Mouse (Mus musculus) forebrain, embryonic 10.5 days (tissue): ENCODE results near the gene Eva1c. TPM values are rescaled to one million over a fixed set of nuclear protein-coding genes. Genes with fewer than 3 reads are reported as not detected.

Experiments
- DNase-seq: peaks from one replicate; pipeline ENCODE4 v3.0.0-alpha.2; 2017; ENCODE audit warnings: low spot score; ENCODE audit errors: extremely low spot score
- H3K27ac ChIP-seq: fragments of 300-500 bp; sonication (generic); 2 replicates; pipeline ENCODE4 v1.5.1; 2016; ENCODE audit warnings: mild to moderate bottlenecking
- H3K27me3 ChIP-seq: fragments of 300-500 bp; sonication (generic); 2 replicates; pipeline ENCODE4 v1.6.1; 2016; ENCODE audit warnings: mild to moderate bottlenecking; ENCODE audit not compliant: poor library complexity, severe bottlenecking
- H3K36me3 ChIP-seq: fragments of 300-500 bp; sonication (generic); replicated peaks from 2 replicates; pipeline ENCODE4 v1.6.1; 2016; ENCODE audit warnings: mild to moderate bottlenecking, moderate library complexity
- H3K4me1 ChIP-seq: fragments of 300-500 bp; sonication (generic); 2 replicates; pipeline ENCODE4 v1.6.1; 2016
- H3K4me3 ChIP-seq: fragments of 300-500 bp; sonication (generic); 2 replicates; pipeline ENCODE4 v1.5.1; 2016; ENCODE audit warnings: mild to moderate bottlenecking, moderate library complexity
- H3K9me3 ChIP-seq: fragments of 300-500 bp; sonication (generic); 2 replicates; pipeline ENCODE4 v1.6.1; 2016; ENCODE audit warnings: mild to moderate bottlenecking, moderate library complexity
- WGBS: fragments of 180-500 bp; shearing (Covaris S2); methylation state at CpG from one replicate; pipeline ENCODE4 v1.1.7; 2016; 5-methylcytosine and 5-hydroxymethylcytosine counted together
- polyA plus RNA-seq: library from polyadenylated mRNA; unstranded; fragments of >200 nt; fragmentation: Nextera tagmentation; extraction: Ambion mirVana; gene quantifications from 2 replicates; pipeline ENCODE4 v1.2.1, GENCODE M21; 2016

The Eva1c gene
- polyA plus RNA-seq, 1 experiment from 2014 or later: 0.48 TPM

- Histone ChIP-seq H3K27ac (no peak overlapping the region), H3K27me3 (no peaks in the 10 kb centered on the region), H3K9me3 (no peaks in the 10 kb centered on the region), H3K4me1 (peaks cover 3% of the 10 kb centered on the region; the same call in 1 of the 2 replicates), H3K4me3 (no peak overlapping the region), H3K36me3 (no peaks in the 10 kb centered on the region)
- no peak for DNase-seq
- WGBS: 79% methylated on average over 8 of the region's 8 CpGs
Measured at GRCm38 (mm10) chr16:90882501-90882977, 56.0 kb downstream of the Eva1c start.

- Histone ChIP-seq H3K4me1 (peaks cover 3% of the 10 kb centered on the region; the same call in 1 of the 2 replicates), H3K9me3 (peaks cover 5% of the 10 kb centered on the region; the same call in 1 of the 2 replicates), H3K27ac (no peak overlapping the region), H3K36me3 (no peaks in the 10 kb centered on the region), H3K4me3 (no peak overlapping the region), H3K27me3 (no peaks in the 10 kb centered on the region)
- no peak for DNase-seq
- WGBS: 79% methylated on average over 2 of the region's 2 CpGs
Measured at GRCm38 (mm10) chr16:90885351-90885750, 58.8 kb downstream of the Eva1c start.

GRCm38 (mm10) chr16:90885781-90886565, 59.5 kb downstream of the Eva1c start:
- DNase-seq: no peak
- H3K9me3 ChIP-seq: peaks cover 5% of the 10 kb centered on the region; the same call in 1 of the 2 replicates
- H3K4me1 ChIP-seq: peaks cover 3% of the 10 kb centered on the region; the same call in 1 of the 2 replicates
- no peaks in the 10 kb centered on the region for H3K36me3 ChIP-seq
- H3K27ac ChIP-seq: no peak overlapping the region
- no peak overlapping the region for H3K4me3 ChIP-seq
- WGBS: 87% methylated on average over 9 of the region's 9 CpGs
- H3K27me3 ChIP-seq: no peaks in the 10 kb centered on the region

- H3K4me1 ChIP-seq: peaks cover 14% of the 10 kb centered on the region; the same call in 1 of the 2 replicates
- peaks cover 5% of the 10 kb centered on the region; the same call in 1 of the 2 replicates for H3K9me3 ChIP-seq
- WGBS: 89% methylated on average over 9 of the region's 9 CpGs
- no peaks in the 10 kb centered on the region for H3K27me3 ChIP-seq
- H3K27ac ChIP-seq: no peak overlapping the region
- H3K36me3 ChIP-seq: no peaks in the 10 kb centered on the region
- DNase-seq: no peak
- no peak overlapping the region for H3K4me3 ChIP-seq
Measured at GRCm38 (mm10) chr16:90890683-90891082, 64.2 kb downstream of the Eva1c start.

- Histone ChIP-seq H3K9me3 (peaks cover 5% of the 10 kb centered on the region; the same call in 1 of the 2 replicates), H3K4me1 (peaks cover 11% of the 10 kb centered on the region; the same call in 1 of the 2 replicates), H3K36me3 (no peaks in the 10 kb centered on the region), H3K27me3 (no peaks in the 10 kb centered on the region), H3K4me3 (no peak overlapping the region), H3K27ac (no peak overlapping the region)
- WGBS: 80% methylated on average over 14 of the region's 14 CpGs
- no peak for DNase-seq
Measured at GRCm38 (mm10) chr16:90891601-90892000, 65.1 kb downstream of the Eva1c start.

- no peak for DNase-seq
- Histone ChIP-seq H3K4me1 (peaks cover 11% of the 10 kb centered on the region; the same call in 1 of the 2 replicates), H3K27me3 (no peaks in the 10 kb centered on the region), H3K4me3 (no peak overlapping the region), H3K9me3 (peaks cover 5% of the 10 kb centered on the region; the same call in 1 of the 2 replicates), H3K36me3 (no peaks in the 10 kb centered on the region), H3K27ac (no peak overlapping the region)
- 89% methylated on average over 8 of the region's 8 CpGs for WGBS
Measured at GRCm38 (mm10) chr16:90892081-90892480, 65.6 kb downstream of the Eva1c start.

- Histone ChIP-seq H3K36me3 (no peaks in the 10 kb centered on the region), H3K9me3 (peaks cover under 1% of the 10 kb centered on the region; the same call in 1 of the 2 replicates), H3K4me1 (peaks cover 11% of the 10 kb centered on the region; the same call in 1 of the 2 replicates), H3K27ac (no peak overlapping the region), H3K27me3 (no peaks in the 10 kb centered on the region), H3K4me3 (no peak overlapping the region)
- no peak for DNase-seq
- WGBS: 87% methylated on average over 7 of the region's 7 CpGs
Measured at GRCm38 (mm10) chr16:90893019-90893418, 66.5 kb downstream of the Eva1c start.

- 80% methylated on average over 9 of the region's 9 CpGs for WGBS
- Histone ChIP-seq H3K4me1 (peaks cover 11% of the 10 kb centered on the region; the same call in 1 of the 2 replicates), H3K27me3 (no peaks in the 10 kb centered on the region), H3K4me3 (no peak overlapping the region), H3K9me3 (no peaks in the 10 kb centered on the region), H3K36me3 (no peaks in the 10 kb centered on the region), H3K27ac (no peak overlapping the region)
- no peak for DNase-seq
Measured at GRCm38 (mm10) chr16:90893792-90894191, 67.3 kb downstream of the Eva1c start.

GRCm38 (mm10) chr16:90897651-90898050, 71.1 kb downstream of the Eva1c start:
- H3K4me1 ChIP-seq: 0 out of 2 replicates have a peak, but pooled peaks cover 4% of the 10 kb centered on the region
- no peaks in the 10 kb centered on the region for H3K9me3 ChIP-seq
- no peaks in the 10 kb centered on the region for H3K36me3 ChIP-seq
- no peak overlapping the region for H3K4me3 ChIP-seq
- no peaks in the 10 kb centered on the region for H3K27me3 ChIP-seq
- DNase-seq: no peak
- H3K27ac ChIP-seq: no peak overlapping the region
- WGBS: 94% methylated on average over 3 of the region's 3 CpGs

- H3K27me3 ChIP-seq: no peaks in the 10 kb centered on the region
- H3K36me3 ChIP-seq: no peaks in the 10 kb centered on the region
- no peak for DNase-seq
- H3K27ac ChIP-seq: no peak overlapping the region
- H3K4me3 ChIP-seq: no peak overlapping the region
- 77% methylated on average over 12 of the region's 12 CpGs for WGBS
- H3K4me1 ChIP-seq: no peaks in the 10 kb centered on the region
- no peaks in the 10 kb centered on the region for H3K9me3 ChIP-seq
Measured at GRCm38 (mm10) chr16:90899498-90899897, 73.0 kb downstream of the Eva1c start.

- Histone ChIP-seq H3K36me3 (no peaks in the 10 kb centered on the region), H3K4me1 (no peaks in the 10 kb centered on the region), H3K4me3 (no peak overlapping the region), H3K27me3 (no peaks in the 10 kb centered on the region), H3K27ac (no peak overlapping the region), H3K9me3 (no peaks in the 10 kb centered on the region)
- 84% methylated on average over 4 of the region's 4 CpGs for whole genome bisulfite sequencing
- DNase-seq: no peak
Measured at GRCm38 (mm10) chr16:90901364-90901763, 74.8 kb downstream of the Eva1c start.

- Histone ChIP-seq H3K27ac (no peak overlapping the region), H3K36me3 (no peaks in the 10 kb centered on the region), H3K27me3 (no peaks in the 10 kb centered on the region), H3K4me1 (no peaks in the 10 kb centered on the region), H3K4me3 (no peak overlapping the region), H3K9me3 (no peaks in the 10 kb centered on the region)
- WGBS: 32% methylated on average over 5 of the region's 5 CpGs
- no peak for DNase-seq
Measured at GRCm38 (mm10) chr16:90903300-90903699, 76.8 kb downstream of the Eva1c start.

- WGBS: 69% methylated on average over 7 of the region's 7 CpGs
- Histone ChIP-seq H3K9me3 (no peaks in the 10 kb centered on the region), H3K4me3 (no peak overlapping the region), H3K27me3 (no peaks in the 10 kb centered on the region), H3K4me1 (no peaks in the 10 kb centered on the region), H3K36me3 (no peaks in the 10 kb centered on the region), H3K27ac (no peak overlapping the region)
- DNase-seq: no peak
Measured at GRCm38 (mm10) chr16:90907250-90907649, 80.7 kb downstream of the Eva1c start.
